Mouse (Mus musculus) bone marrow macrophage, adult 2 months (primary cell): Measurements from ENCODE around the gene Alk. TPM values are rescaled to one million over a fixed set of nuclear protein-coding genes. Genes with fewer than 3 reads are reported as not detected.

Source experiments
- H3K27ac ChIP-seq: 2 replicates; pipeline ENCODE4 v1.5.1; 2012; ENCODE audit warnings: low read depth, low read length; ENCODE audit not compliant: insufficient read depth
- H3K4me1 ChIP-seq: 2 replicates; pipeline ENCODE4 v1.6.1; 2012; ENCODE audit warnings: low read length; ENCODE audit not compliant: control insufficient read depth, insufficient read depth
- H3K4me3 ChIP-seq: 2 replicates; pipeline ENCODE4 v1.5.1; 2012; ENCODE audit warnings: mild to moderate bottlenecking, low read length, moderate library complexity; ENCODE audit not compliant: insufficient read depth
- CTCF ChIP-seq: IDR thresholded peaks from 2 replicates; pipeline ENCODE4 v1.5.1; 2012; ENCODE audit warnings: low read depth, mild to moderate bottlenecking, low read length, moderate library complexity
- POLR2A ChIP-seq: IDR thresholded peaks from 2 replicates; pipeline ENCODE4 v1.6.1; 2012; ENCODE audit warnings: mild to moderate bottlenecking, low read depth, low read length, borderline replicate concordance
- polyA plus RNA-seq: library from polyadenylated mRNA; stranded (reverse); fragments of >200 nt; gene quantifications from 2 replicates; pipeline ENCODE4 v1.2.4, GENCODE M21; 2012; ENCODE audit not compliant: missing spikeins, insufficient read depth, insufficient read length

Alk gene
- polyA plus RNA-seq, 1 experiment = not detected

DNA sequence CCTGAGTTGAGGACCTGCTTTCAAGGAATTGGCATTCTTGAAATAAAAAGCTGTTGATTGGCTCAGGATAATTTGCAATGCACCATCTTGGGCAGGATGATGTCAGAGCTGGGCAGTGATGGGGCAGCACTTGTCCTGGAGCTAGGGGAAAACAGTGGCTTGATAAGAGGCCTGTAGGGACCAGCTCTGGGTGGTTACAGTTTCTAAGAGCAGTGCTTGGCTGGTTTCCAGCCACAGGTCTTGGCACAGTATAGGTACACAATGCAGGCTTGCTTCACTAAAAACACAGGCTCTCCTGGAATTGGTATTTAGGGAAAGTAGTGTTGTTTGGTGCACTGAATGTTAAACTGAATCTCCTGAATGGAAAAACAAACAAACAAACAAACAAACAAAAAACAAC, 662.4 kb downstream of the Alk start:
- H3K4me3 ChIP-seq = no peak overlapping the region
- TF ChIP-seq CTCF (no peak), POLR2A (no peak)
- H3K27ac ChIP-seq = no peak overlapping the region
- H3K4me1 ChIP-seq = no peaks in the 10 kb centered on the region

DNA sequence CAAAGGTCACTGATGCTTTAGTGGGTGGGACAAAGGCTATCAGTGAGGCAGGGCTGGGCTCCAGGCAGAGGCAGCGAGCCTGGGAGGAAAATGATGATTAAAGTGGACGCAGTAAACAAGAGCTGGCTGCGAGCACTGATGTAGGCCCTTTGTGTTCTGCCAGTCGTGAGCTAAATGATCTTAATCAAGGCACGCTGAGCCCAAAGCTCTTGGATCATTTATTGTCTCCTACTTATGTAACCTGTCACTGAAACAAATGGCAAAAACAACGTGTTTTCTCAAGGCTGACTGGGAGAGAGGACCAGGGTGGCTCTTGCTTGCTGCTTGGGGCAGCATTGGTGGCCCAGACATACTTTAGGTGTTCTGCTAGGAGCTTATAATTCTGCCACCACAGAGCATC, 663.0 kb downstream of the Alk start:
- no peak for TF ChIP-seq CTCF
- Histone ChIP-seq H3K4me1 (no peaks in the 10 kb centered on the region), H3K4me3 (no peak overlapping the region), H3K27ac (no peak overlapping the region)

DNA sequence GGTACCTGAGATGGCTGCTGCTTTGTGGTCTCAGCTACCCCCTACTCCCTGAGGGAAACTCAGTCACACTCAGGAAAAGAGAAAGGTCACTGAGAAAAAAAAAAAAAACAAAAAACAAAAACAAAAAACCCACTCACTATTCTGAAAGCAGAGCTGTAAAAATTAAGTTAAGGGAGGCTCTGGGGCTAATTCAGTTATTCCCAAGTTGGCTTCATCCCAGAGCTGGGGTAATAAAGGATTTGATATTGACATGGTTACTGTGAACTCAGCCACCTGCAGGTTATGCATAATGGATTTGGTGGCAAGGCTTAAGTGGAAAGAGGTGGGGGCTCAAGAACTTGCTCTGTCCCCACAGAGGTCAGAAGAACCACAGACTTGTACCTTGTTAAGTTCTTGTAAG, 667.7 kb downstream of the Alk start:
- Histone ChIP-seq H3K4me1 (no peaks in the 10 kb centered on the region), H3K27ac (no peak overlapping the region), H3K4me3 (no peak overlapping the region)
- TF ChIP-seq POLR2A (no peak), CTCF (no peak)

DNA sequence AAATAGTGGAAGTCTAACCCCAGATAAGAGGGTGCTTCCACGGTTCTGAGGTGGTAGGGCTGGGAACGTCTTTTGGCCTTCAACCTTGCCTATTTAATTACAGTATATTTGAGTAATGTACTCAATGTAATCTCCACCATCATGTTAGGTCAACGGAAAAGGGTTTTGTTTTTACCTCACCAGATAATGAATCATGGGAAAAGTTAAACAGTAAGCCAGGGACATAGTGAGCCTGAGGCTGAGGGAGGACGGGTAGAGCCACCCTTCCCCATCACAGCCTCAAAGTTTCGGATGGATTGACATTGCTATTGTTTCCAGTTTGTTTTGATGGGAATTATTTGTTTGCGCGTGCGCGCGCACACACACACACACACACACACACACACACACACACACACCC, 668.6 kb downstream of the Alk start:
- no peak for TF ChIP-seq CTCF
- no peak for TF ChIP-seq POLR2A
- no peaks in the 10 kb centered on the region for H3K4me1 ChIP-seq
- no peak overlapping the region for H3K27ac ChIP-seq
- no peak overlapping the region for H3K4me3 ChIP-seq

DNA sequence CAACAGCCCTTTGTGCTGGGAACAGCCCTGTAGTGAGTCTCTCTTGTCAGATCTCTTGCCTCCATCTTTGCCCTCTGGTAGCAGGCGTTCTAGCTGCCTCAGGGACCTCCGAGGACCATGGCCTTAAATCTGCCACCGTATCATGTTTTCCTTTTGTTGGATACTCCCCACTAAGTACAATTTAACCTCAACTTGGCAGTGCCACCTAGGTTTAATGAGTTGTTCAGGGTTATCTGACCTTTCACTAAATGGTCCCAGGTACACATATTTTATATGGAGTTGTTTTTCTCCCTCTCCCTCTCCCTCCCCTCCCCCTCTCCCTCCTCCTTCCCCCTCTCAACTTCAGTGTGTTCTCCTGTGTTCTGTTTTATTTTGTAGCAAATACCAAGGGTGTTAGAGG, 669.1 kb downstream of the Alk start:
- TF ChIP-seq CTCF (no peak), POLR2A (no peak)

DNA sequence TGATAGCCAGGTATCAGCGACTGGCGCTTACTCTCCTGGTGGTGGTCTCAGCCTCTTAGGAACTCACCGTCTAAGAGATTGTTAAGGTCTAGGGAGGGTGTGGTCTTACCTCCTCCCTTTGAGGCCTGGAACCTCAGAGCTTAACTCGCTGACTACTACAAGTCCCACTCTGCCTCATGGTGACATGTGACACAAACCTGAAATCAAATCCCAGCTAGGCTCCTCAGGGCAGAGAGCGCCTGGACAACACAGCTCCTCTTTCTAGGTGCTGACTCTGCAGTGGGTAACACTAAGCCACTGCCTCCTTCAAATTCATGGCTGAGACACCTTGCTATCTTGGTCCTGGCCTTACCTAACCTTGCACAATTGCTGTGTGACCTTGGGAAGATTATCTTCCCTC, 689.5 kb downstream of the Alk start:
- TF ChIP-seq CTCF = no peak
- no peak for TF ChIP-seq POLR2A

More for the DNA sequence above, 669.1 kb downstream of the Alk start:
- no peaks in the 10 kb centered on the region for H3K4me1 ChIP-seq
- H3K27ac ChIP-seq = no peak overlapping the region
- no peak overlapping the region for H3K4me3 ChIP-seq

DNA sequence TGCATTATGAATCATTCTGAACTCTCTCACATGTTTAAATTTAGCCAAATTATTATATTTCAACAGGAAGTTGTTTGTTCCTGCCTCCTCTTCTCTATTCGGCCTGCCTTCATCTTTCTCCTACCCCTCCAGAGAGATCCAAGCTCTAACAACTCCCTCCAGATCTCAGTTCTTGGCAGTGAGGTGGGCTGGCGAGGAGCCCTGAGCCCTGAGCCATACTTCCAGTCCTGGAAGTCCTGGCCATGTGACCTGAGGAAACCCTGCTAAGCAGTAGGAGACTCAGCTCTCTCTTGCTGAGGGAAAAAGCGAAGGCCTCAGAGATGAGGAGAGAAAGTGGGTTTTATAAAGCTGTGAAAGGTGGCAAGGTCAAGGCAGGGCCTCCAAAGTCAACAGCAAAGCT, 689.9 kb downstream of the Alk start:
- no peak for TF ChIP-seq POLR2A
- no peak for TF ChIP-seq CTCF
- Histone ChIP-seq H3K27ac (no peak overlapping the region), H3K4me1 (no peaks in the 10 kb centered on the region), H3K4me3 (no peak overlapping the region)

More for the DNA sequence above, 689.5 kb downstream of the Alk start:
- Histone ChIP-seq H3K4me1 (no peaks in the 10 kb centered on the region), H3K27ac (no peak overlapping the region), H3K4me3 (no peak overlapping the region)

DNA sequence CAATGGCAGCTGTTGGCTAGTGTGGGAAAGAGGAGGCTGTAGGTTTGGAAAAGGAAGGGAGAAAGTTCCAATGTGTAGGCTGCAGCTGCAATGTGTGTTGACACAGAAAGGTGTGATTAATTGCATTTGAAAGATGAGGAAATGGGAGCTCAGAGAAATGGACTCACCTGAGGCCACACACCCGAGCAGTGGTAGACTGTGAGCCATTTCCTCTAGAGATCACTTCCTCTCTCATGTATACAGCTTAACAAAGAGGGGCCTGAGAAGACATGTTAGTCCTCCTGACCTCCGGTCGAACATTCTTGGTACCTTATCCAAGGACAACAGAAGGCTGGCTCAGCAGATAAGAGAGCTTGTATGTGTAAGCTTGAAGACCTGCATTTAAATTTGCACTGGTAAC, 691.2 kb downstream of the Alk start:
- TF ChIP-seq CTCF = no peak
- TF ChIP-seq POLR2A = no peak
- H3K4me3 ChIP-seq = no peak overlapping the region
- no peaks in the 10 kb centered on the region for H3K4me1 ChIP-seq
- no peak overlapping the region for H3K27ac ChIP-seq

DNA sequence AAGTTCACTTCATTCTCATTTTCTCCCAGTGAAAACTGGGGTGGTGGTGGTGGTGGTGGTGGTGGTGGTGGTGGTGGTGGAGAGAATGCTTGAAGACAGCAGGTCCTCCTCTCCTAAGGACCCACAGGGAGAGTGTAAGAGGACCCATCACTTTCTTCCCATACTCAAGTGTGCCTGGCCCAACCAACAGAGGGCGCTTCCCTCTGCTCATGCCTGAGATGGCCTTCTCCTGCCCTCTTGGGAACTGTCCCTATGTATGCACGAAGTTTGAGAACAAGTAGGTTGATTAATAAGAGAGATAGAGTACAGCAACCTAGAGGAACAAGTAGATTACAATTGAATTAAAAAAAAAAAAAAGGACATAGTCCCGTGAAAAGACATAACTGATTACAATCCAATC, 695.3 kb downstream of the Alk start:
- Histone ChIP-seq H3K27ac (no peak overlapping the region), H3K4me1 (no peaks in the 10 kb centered on the region), H3K4me3 (no peak overlapping the region)
- no peak for TF ChIP-seq POLR2A

DNA sequence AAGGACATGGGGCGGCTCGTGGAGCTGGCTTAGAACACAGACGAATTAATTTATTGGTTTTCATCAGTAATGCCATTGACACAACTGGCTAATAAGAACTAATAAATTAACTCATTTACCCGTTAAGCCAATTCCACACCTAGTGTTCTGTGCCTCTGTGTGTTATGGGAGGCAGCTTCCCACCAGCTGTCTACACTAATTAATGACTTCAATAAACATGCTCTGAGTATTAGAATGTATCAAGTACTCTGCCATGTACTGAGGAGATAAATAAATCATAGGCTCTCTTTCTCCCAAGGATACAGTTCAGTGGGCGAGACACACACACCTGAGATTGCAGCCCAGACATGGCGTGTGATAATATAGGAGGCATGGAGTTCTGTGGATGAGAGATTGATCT, 723.1 kb downstream of the Alk start:
- no peak overlapping the region for H3K4me3 ChIP-seq
- TF ChIP-seq POLR2A = no peak
- no peak for TF ChIP-seq CTCF
- H3K4me1 ChIP-seq = no peaks in the 10 kb centered on the region
- H3K27ac ChIP-seq = no peak overlapping the region

DNA sequence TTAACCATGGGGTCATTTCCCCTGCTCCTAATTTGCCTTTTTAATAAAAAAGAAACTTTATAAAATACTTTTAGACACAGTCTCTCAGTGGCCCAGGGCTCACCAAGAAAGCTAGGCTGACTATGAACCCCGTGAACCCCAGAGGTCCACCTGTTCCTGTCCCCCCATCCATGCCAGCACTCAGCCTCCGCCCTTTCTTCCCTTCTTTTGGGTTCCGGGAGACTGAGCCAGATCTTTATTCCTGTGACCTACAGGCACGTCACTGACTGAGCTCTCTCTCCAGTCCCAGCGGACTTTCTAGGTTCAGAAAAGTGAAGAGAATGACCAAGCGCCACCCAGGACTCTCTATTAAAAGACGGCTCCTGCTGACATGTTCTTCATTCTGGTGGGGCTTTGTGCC, 728.9 kb downstream of the Alk start:
- TF ChIP-seq CTCF (no peak), POLR2A (no peak)
- Histone ChIP-seq H3K4me3 (no peak overlapping the region), H3K27ac (no peak overlapping the region), H3K4me1 (no peaks in the 10 kb centered on the region)

DNA sequence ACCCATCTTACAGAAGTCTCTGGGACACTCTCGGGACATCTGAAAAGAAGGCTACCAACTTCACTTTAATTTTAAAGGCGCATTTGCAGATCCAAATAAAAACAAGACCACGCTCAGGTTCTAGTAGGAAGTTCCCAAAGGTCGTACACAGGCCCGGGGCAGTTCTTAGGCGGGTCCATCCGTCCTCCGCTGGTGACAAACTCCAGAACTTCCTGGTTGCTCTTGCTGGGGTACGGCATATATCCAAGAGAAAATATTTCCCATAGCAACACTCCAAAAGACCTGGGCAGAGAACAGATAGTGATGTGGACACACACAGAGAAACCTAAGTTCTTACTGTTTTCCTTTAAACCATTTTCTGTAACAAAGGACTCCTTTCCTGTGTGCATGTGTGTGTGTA, 729.6 kb downstream of the Alk start:
- TF ChIP-seq CTCF (no peak), POLR2A (no peak)
- no peak overlapping the region for H3K27ac ChIP-seq
- no peak overlapping the region for H3K4me3 ChIP-seq
- no peaks in the 10 kb centered on the region for H3K4me1 ChIP-seq
